Mouse (Mus musculus): ENCODE results near the gene C3.
A peak's percentile ranks its signal among the peaks of the same experiment; 100 is the strongest.

C3 gene

DNA sequence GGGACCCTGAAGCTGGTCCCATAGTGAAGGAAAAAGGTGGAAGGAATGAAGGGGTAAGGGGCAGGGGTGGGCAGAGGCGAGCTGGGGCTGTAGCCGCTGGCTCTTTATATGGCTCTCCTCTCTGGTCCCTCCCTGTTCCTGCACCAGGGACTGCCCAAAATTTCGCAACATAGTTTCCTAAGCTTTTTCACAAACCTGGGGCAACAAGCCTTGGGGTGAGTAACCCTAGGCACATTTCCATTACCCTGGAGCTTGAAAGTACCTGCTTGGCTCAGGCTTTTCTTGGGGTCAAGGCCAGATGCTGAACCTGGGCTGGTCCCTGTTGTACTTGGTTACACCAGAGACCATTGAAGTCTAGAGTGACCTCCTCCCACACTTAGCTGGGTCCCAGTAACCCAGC lies at the start of gene C3:
C3 (minus strand) TSS at position 123 of the 400 bp plus-strand sequence.
- no peak for DNase-seq (ENCODE audit: low read depth, low spot score)

DNA sequence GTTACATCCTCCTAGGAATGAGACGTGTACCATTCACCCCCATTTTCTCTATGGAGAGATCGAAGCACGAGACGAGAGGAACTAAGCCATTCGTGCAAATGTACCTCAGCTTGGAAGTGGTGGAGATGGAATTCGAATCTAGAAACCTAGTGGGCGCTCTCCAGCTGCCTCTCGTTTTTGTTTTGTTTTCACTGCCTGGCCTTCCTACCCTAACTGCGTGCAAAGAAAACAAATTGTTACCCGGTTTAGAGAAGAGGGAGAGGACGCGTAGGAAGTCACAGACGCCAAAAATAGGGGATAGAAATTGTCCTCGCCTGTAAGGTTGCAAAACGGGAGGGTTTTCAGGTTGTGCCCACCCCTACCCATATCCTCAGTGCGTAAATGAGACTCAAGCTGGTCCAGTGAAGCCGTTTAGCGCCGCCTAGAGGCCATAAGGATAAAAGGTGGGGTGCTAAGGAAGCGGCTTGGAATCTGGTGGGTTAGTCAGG lies 48.7 kb upstream of the C3 start:
- peak; percentile 95 for DNase-seq (ENCODE audit: low read depth, low spot score)

DNA sequence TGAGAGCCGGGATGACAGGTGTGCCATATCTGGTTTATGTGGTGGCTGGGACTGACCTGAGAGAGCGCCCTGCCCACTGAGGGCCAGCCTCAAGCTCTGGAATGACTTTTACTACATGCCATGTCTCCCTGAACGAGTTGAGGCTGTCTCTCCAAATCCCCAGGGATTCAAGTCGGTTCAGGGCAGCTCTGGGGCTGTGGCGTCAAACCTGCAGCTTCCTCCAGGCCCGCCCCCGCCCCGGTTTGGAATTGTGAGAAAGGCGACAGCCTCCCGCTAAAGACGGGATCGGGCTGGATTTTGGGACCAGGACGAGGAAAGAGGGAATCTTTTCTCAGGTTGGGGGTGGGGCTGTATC lies 48.0 kb upstream of the C3 start:
- DNase-seq (ENCODE audit: low read depth, low spot score) = peak; percentile 17

- DNase-seq (ENCODE audit: low read depth, low spot score) = peak; percentile 87
These were observed 47.4 kb upstream of the C3 start for GRCm38 (mm10) chr17:57275111-57275996.

GRCm38 (mm10) chr17:57274686-57275085 lies 46.8 kb upstream of the C3 start:
- peak; percentile 44 for DNase-seq (ENCODE audit: low read depth, low spot score)

DNA sequence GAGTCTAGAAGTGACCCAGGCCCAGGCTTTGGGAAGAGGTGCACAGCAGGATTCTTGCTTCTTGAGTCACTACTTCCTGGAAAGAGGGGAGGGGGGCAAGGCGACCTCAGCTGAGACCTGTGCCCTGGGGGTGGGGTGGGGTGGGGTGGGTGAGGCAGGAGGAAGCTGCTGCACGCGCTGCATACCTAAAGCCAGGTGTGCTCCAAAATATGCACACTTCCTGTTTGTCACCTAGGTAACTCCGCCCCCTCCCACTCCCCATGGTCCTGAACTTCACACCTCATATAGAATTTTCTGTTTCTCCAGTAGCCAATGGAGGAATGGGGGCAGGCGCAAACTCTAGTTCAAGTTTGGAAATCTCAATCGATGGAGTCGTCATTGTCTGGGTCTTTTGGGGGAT lies 45.9 kb upstream of the C3 start:
- DNase-seq (ENCODE audit: low read depth, low spot score) = no peak

- DNase-seq (ENCODE audit: low read depth, low spot score) = no peak
These were observed 43.4 kb upstream of the C3 start for GRCm38 (mm10) chr17:57271301-57271700.

GRCm38 (mm10) chr17:57267556-57268126 lies 39.7 kb upstream of the C3 start:
- DNase-seq (ENCODE audit: low read depth, low spot score) = no peak

DNA sequence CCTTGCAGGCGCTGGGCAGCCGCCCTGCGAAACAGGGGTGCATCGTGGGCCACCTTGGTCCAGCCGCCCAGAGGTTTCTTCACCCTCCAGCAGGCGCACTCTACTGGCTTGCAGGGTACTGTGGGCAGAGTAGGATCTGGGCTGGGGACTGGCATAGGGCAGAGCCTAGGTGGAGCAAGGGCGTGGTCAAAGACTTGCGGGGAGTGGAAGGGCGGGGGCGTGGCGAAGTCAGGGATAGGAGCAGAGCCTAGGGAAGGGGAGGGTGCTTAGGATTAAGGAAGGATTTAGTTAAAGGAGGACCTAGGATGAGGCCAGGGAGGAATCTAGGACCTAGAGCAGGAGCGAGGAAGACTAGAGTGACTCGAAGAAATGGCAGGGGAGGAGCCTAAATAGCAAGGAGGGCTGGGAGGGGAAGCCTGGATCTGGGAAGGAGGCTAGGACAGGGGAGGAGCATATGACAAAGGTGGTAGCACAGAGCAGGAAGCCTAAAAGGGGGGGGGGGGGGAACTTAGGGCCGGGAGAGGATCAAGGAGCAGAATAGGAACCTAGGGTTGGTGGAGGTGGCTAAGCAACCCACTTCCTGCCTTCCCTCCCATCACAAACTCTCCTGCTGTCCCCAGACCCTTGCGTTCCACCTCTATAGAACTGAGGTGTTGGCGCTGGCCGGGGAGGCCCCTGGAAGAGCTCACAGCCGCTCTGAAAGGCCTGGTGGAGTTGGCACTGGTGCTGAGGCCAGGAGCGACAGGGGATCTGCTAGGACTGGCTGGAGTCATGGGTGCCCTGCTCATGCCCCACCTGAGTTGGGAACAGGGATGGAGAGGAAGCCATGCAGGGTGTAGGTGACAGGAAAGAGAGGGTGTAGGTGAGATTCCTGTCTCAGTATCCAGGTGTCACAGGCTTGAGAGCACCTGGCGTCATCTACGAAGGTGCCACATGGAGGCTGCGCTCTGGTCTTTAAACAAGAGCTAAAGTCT lies 37.3 kb upstream of the C3 start:
- peak; percentile 35 for DNase-seq (ENCODE audit: low read depth, low spot score)

GRCm38 (mm10) chr17:57264164-57264563 lies 36.2 kb upstream of the C3 start:
- DNase-seq (ENCODE audit: low read depth, low spot score) = no peak

DNA sequence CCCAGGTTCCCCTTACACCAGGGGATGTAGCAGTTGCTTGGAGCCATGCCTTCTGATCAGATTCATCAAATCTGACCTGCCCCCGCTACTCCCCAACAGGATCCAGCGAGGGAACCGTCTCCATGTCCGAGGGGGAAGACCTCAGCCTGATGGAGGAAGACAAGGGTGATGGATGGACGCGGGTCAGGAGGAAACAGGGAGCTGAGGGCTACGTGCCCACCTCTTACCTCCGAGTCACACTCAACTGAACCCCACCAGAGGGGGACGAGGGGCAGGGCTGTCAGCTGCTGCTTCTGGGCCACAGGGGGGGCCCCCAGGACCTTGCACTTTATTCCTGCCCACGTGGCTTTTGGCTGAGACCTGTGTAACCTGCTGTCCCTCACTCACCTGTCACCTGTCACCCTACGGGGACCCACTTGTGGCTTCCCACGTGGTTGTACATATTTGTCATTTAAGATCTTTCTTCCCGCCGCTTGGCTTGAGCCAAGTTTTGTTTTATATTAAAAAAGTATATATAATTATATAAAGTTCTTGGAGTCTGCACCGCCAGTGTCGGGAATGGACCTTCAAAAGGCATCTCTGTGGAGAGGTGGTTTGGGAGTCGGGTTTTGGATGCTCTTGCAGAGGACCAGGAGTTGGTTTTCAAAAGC lies 35.1 kb upstream of the C3 start:
- no peak for DNase-seq (ENCODE audit: low read depth, low spot score)

- no peak for DNase-seq (ENCODE audit: low read depth, low spot score)
These were observed 33.9 kb upstream of the C3 start for GRCm38 (mm10) chr17:57261796-57262195.

GRCm38 (mm10) chr17:57261286-57261685 lies 33.4 kb upstream of the C3 start:
- DNase-seq (ENCODE audit: low read depth, low spot score) = no peak

- no peak for DNase-seq (ENCODE audit: low read depth, low spot score)
These were observed 32.4 kb upstream of the C3 start for GRCm38 (mm10) chr17:57260351-57260750.

DNA sequence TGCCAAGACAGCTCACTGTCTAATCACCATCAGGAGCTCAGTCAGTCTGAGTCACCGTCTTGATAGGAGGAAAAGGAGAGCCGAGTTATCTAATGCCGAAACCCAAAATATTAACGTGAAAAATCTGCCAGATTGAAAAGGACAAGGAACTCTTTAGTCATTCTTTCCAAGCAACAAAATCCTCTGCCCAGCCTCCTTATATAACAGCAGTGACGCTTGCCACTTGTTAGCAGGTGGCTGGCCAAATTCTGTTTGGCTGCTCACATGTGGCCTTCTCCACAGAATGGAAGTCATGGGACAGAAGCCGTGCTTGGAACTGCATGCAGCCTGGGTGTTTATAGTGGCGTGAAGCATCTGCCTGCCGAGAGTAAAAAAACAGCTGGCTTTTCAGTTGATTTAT lies 31.8 kb upstream of the C3 start:
- peak; percentile 68 for DNase-seq (ENCODE audit: low read depth, low spot score)

DNA sequence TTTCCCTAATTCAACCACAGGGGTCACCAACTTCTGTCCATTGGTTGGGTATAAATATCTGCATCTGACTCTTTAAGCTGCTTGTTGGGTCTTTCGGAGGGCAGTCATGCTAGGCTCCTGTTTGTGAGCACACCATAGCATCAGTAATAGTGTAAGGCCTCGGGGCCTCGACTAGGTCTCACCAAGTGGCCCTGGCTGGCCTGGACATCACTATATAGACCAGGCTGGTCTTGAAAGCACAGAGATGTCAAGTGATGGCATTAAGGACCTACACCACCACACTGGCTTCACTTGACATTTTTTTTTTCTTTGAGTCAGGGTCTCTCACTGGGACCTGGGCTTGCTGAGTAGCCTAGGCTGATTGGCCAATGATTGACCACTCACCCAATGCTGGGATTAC lies 30.3 kb upstream of the C3 start:
- no peak for DNase-seq (ENCODE audit: low read depth, low spot score)

DNA sequence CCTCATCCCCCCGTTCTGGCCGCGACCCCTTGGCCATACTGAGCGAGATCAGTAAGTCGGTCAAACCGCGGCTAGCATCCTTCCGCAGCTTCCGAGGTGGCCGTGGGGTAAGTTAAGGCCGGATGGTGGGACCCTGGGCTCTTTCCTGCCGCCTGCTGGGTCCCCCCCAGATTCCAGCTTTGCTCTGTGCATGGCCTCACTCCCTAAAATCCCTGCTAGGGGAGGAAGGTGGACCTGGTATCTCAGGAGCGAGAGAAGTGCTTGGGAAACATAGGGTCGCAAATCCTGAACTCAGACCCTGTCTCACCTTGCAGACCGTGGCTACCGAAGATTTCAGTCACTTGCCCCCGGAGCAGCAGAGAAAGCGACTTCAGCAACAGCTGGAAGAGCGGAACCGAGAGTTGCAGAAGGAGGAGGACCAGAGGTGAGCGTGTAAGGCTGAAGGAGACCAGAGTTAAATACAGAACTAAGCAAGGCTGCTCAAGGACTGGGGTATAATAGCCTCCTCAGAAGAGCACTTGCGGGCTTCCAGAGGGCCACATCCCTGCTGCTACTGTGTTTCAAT lies 29.1 kb upstream of the C3 start:
- DNase-seq (ENCODE audit: low read depth, low spot score) = no peak

DNA sequence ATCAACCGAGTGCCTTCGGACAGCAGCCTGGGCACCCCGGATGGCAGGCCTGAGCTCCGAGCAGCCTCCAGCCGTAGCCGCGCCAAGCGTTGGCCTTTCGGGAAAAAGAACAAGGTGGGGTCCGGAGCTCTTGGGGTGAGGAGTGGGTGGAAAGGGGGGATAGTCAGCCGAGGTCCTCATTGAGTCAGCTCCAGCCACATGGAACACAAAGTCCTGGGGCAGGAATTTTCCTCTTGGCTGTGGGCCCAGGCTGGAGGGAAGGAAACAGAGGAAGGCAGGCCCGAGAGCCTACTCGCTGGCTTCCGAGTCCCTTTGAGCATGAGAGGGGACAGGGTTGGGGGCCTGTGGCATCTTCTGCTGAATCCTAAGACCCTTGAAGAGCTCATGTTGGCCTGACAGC lies 27.4 kb upstream of the C3 start:
- no peak for DNase-seq (ENCODE audit: low read depth, low spot score)

- DNase-seq (ENCODE audit: low read depth, low spot score) = no peak
These were observed 25.4 kb upstream of the C3 start for GRCm38 (mm10) chr17:57253306-57253705.

DNA sequence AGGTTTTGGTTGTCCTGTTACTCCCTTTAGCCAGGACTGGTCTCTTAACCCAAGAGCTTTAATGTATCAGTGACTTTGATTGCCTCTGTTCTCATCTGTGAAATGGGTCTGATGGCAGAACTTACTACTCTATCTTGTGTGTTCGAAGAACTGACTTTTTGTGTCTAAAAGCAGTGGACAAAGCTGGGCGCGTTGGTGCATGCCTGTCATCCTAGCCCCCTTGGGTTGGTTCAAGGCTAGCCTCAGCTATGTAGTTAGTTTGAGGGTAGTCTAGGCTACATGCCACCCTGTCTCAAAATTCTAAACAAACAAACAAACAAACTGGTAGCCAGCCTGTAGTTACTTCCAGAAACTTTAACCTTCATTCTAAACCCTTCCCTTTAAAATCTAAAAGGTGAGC lies 23.5 kb upstream of the C3 start:
- no peak for DNase-seq (ENCODE audit: low read depth, low spot score)

DNA sequence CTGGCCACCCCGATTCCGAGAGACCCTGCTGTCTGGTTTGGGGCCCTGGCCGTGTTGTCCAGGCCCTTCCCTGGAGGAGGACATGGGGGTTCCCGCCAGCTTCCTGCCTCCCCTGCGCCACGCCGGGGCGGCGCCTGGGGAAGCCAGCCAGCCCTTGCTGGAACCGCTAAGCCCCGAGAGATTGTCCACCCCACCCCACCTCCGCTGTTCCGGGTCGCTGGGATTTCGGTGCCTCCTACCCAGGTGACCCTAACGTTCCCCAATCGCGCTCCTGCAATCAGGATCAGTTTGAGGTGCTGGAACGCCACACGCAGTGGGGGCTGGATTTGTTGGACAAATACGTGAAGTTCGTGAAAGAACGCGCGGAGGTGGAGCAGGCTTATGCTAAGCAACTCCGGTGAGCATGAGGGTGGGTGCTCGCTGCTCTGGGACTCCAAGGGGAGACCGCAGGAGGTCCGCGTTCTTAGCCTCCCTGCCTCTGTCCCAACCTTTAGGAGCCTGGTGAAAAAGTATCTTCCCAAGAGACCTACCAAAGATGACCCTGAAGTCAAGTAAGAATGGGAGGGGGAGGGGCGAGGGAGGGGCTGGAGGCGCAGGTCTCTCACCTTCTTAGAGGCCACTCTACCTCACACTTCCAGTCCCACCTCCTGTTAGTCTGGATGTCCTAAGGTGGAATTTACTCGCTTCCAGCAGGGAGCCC lies 22.7 kb upstream of the C3 start:
- peak; percentile 74 for DNase-seq (ENCODE audit: low read depth, low spot score)
